Mouse (Mus musculus) heart, postnatal 4 days (tissue): Measurements from ENCODE around the gene Slc44a4. TPM values are rescaled to one million over a fixed set of nuclear protein-coding genes. Genes with fewer than 3 reads are reported as not detected.
"Not testable (repeated sequence)": the region's sequence is repeated elsewhere in the genome, so short reads cannot be mapped to it uniquely, and the experiment has no call there.

ENCODE experiments used
- DNase-seq: peaks from one replicate; pipeline ENCODE4 v3.0.0; 2021
- total RNA-seq, 2 experiments: library from RNA; stranded (reverse); gene quantifications; 2 replicates each; pipeline ENCODE4 v1.2.3; 2021

Gene Slc44a4
- total RNA-seq, 2 experiments from 2014 or later = not detected

GRCm38 (mm10) chr17:34960702-34961493 lies 46.6 kb downstream of the Slc44a4 start:
- DNase-seq = no peak

GRCm38 (mm10) chr17:34962125-34962524 lies 47.9 kb downstream of the Slc44a4 start:
- DNase-seq = peak; percentile 43

GRCm38 (mm10) chr17:34962841-34963240 lies 48.6 kb downstream of the Slc44a4 start:
- no peak for DNase-seq

GRCm38 (mm10) chr17:34964640-34965049 lies 50.4 kb downstream of the Slc44a4 start:
- no peak for DNase-seq

- no peak for DNase-seq
Measured at GRCm38 (mm10) chr17:34965627-34966026, 51.4 kb downstream of the Slc44a4 start.

- DNase-seq = not testable (repeated sequence)
Measured at GRCm38 (mm10) chr17:34969822-34970221, 55.6 kb downstream of the Slc44a4 start, which contains the start of gene Gm20481. Gene Gm20481, plus strand, starts transcription at chr17:34969912.

- not testable (repeated sequence) for DNase-seq
Measured at GRCm38 (mm10) chr17:34970850-34971249, 56.6 kb downstream of the Slc44a4 start.

- not testable (repeated sequence) for DNase-seq
Measured at GRCm38 (mm10) chr17:34971694-34972068, 57.4 kb downstream of the Slc44a4 start.

GRCm38 (mm10) chr17:34972069-34972749 lies 57.9 kb downstream of the Slc44a4 start, which contains the start of the genes Hspa1a and Hspa1l:
Gene Hspa1a, minus strand, starts transcription at chr17:34972156.
Gene Hspa1l, plus strand, starts transcription at chr17:34972703.
- DNase-seq = peak; percentile 87

- no peak for DNase-seq
Measured at GRCm38 (mm10) chr17:34975581-34976492, 61.6 kb downstream of the Slc44a4 start.

GRCm38 (mm10) chr17:34977000-34977399 lies 62.7 kb downstream of the Slc44a4 start:
- no peak for DNase-seq

- DNase-seq = no peak
Measured at GRCm38 (mm10) chr17:34978239-34978638, 64.0 kb downstream of the Slc44a4 start.

- no peak for DNase-seq
Measured at GRCm38 (mm10) chr17:34979631-34980030, 65.4 kb downstream of the Slc44a4 start.

Other genes starting within 250 kb of the Slc44a4 start
- gene Tnxb, start 243.9 kb upstream of the Slc44a4 start, total RNA-seq = 10 to 100 TPM; 47.1 to 54.2 TPM
- 1 to 10 TPM; 5.0 to 5.5 TPM for gene C4b, start 170.6 kb upstream of the Slc44a4 start, total RNA-seq
- gene Cyp21a1, start 109.9 kb upstream of the Slc44a4 start, total RNA-seq = not detected
- 10 to 100 TPM; 13.6 to 16.2 TPM for gene Stk19, start 77.5 kb upstream of the Slc44a4 start, total RNA-seq
- gene Dxo, start 77.4 kb upstream of the Slc44a4 start, total RNA-seq = 10 to 100 TPM; 21.4 to 23.0 TPM
- 10 to 100 TPM; 27.4 to 27.9 TPM for gene Skiv2l, start 64.3 kb upstream of the Slc44a4 start, total RNA-seq
- 10 to 100 TPM; 30.4 to 34.2 TPM for gene Nelfe, start 64.1 kb upstream of the Slc44a4 start, total RNA-seq
- 1 to 10 TPM in 1 of 2 experiments, under 1 TPM in 1; 0.88 to 2.6 TPM for gene Cfb, start 51.9 kb upstream of the Slc44a4 start, total RNA-seq
- gene Zbtb12, start 35.0 kb upstream of the Slc44a4 start, total RNA-seq = 1 to 10 TPM; 7.9 TPM
- gene Gm20547, start 32.4 kb upstream of the Slc44a4 start, total RNA-seq = not detected
- 1 to 10 TPM; 3.0 to 3.7 TPM for gene C2, start 16.2 kb upstream of the Slc44a4 start, total RNA-seq
- gene Ehmt2, start 16.0 kb upstream of the Slc44a4 start, total RNA-seq = 10 to 100 TPM; 55.7 to 56.8 TPM
- 10 to 100 TPM; 10.1 to 11.7 TPM for gene Neu1, start 16.8 kb downstream of the Slc44a4 start, total RNA-seq
- gene Hspa1b, start 44.8 kb downstream of the Slc44a4 start, total RNA-seq = 1 to 10 TPM; 4.8 to 5.2 TPM
- gene Gm20481, start 55.4 kb downstream of the Slc44a4 start, total RNA-seq = not detected
- 1 to 10 TPM; 2.6 to 2.9 TPM for gene Hspa1a, start 57.7 kb downstream of the Slc44a4 start, total RNA-seq
- gene Hspa1l, start 58.2 kb downstream of the Slc44a4 start, total RNA-seq = 1 to 10 TPM; 5.3 to 6.6 TPM
- gene Lsm2, start 67.4 kb downstream of the Slc44a4 start, total RNA-seq = 10 to 100 TPM; 52.2 to 55.0 TPM
- gene Vars, start 86.5 kb downstream of the Slc44a4 start, total RNA-seq = 10 to 100 TPM; 46.7 to 49.0 TPM
- 1 to 10 TPM; 1.6 to 1.8 TPM for gene Vwa7, start 102.1 kb downstream of the Slc44a4 start, total RNA-seq
- 1 to 10 TPM in 1 of 2 experiments, under 1 TPM in 1; 0.74 to 1.3 TPM for gene Sapcd1, start 113.5 kb downstream of the Slc44a4 start, total RNA-seq
- 1 to 10 TPM; 4.0 to 6.5 TPM for gene Msh5, start 132.3 kb downstream of the Slc44a4 start, total RNA-seq
- gene Clic1, start 135.5 kb downstream of the Slc44a4 start, total RNA-seq = 100 to 1,000 TPM; 166 to 167 TPM
- gene Ddah2, start 144.6 kb downstream of the Slc44a4 start, total RNA-seq = 100 to 1,000 TPM; 104 to 106 TPM
- gene Ly6g6c, start 150.9 kb downstream of the Slc44a4 start, total RNA-seq = not detected
- under 1 TPM in 1 of 2 experiments, not detected in 1; 0.47 TPM for gene Mpig6b, start 151.7 kb downstream of the Slc44a4 start, total RNA-seq
- gene Ly6g6e, start 162.4 kb downstream of the Slc44a4 start, total RNA-seq = not detected
- gene Ly6g6d, start 163.6 kb downstream of the Slc44a4 start, total RNA-seq = 1 to 10 TPM; 1.6 to 2.4 TPM
- not detected for gene Ly6g6f, start 171.1 kb downstream of the Slc44a4 start, total RNA-seq
- gene Abhd16a, start 174.8 kb downstream of the Slc44a4 start, total RNA-seq = 10 to 100 TPM; 50.6 to 53.5 TPM
- gene Ly6g5c, start 193.8 kb downstream of the Slc44a4 start, total RNA-seq = not detected
- gene Ly6g5b, start 201.0 kb downstream of the Slc44a4 start, total RNA-seq = under 1 TPM; 0.52 to 0.62 TPM
- 1 to 10 TPM; 6.0 to 6.2 TPM for gene Gpank1, start 207.0 kb downstream of the Slc44a4 start, total RNA-seq
- gene Csnk2b, start 207.6 kb downstream of the Slc44a4 start, total RNA-seq = 100 to 1,000 TPM; 189 to 196 TPM
- 10 to 100 TPM; 26.6 to 27.3 TPM for gene D17H6S53E, start 211.9 kb downstream of the Slc44a4 start, total RNA-seq
- not detected for gene Apom, start 217.6 kb downstream of the Slc44a4 start, total RNA-seq
- gene Bag6, start 220.7 kb downstream of the Slc44a4 start, total RNA-seq = 100 to 1,000 TPM; 318 to 321 TPM